Mouse (Mus musculus) intestine, postnatal 0 days (tissue): Measurements from ENCODE around the gene Zp2. TPM values are rescaled to one million over a fixed set of nuclear protein-coding genes. Genes with fewer than 3 reads are reported as not detected.

ENCODE experiments used
- ATAC-seq: fragments of 200-750 bp; cut with Nextera tagmentation; 2 replicates; pipeline ENCODE4 v1.8.0; 2017; ENCODE audit warnings: mild to moderate bottlenecking, moderate TSS enrichment, moderate library complexity
- H3K27ac ChIP-seq: fragments of 300-500 bp; sonication (generic); 2 replicates; pipeline ENCODE4 v1.5.1; 2014; ENCODE audit warnings: mild to moderate bottlenecking, low read depth, low read length, moderate library complexity
- H3K27me3 ChIP-seq: fragments of 300-500 bp; sonication (generic); replicated peaks from 2 replicates; pipeline ENCODE4 v1.6.1; 2014; ENCODE audit warnings: low read length, mixed read lengths; ENCODE audit not compliant: control insufficient read depth, insufficient read depth
- H3K36me3 ChIP-seq: fragments of 300-500 bp; sonication (generic); 2 replicates; pipeline ENCODE4 v1.6.1; 2014; ENCODE audit warnings: mild to moderate bottlenecking, moderate library complexity; ENCODE audit not compliant: control insufficient read depth, insufficient read depth
- H3K4me1 ChIP-seq: fragments of 300-500 bp; sonication (generic); replicated peaks from 2 replicates; pipeline ENCODE4 v1.6.1; 2014; ENCODE audit warnings: antibody characterized with exemption, low read length, mixed read lengths; ENCODE audit not compliant: control insufficient read depth, insufficient read depth
- H3K4me2 ChIP-seq: fragments of 300-500 bp; sonication (generic); replicated peaks from 2 replicates; pipeline ENCODE4 v1.6.1; 2014; ENCODE audit warnings: low read depth, mild to moderate bottlenecking, moderate library complexity
- H3K4me3 ChIP-seq: fragments of 300-500 bp; sonication (generic); 2 replicates; pipeline ENCODE4 v1.5.1; 2014; ENCODE audit warnings: low read depth, low read length
- H3K9ac ChIP-seq: fragments of 300-500 bp; sonication (generic); 2 replicates; pipeline ENCODE4 v1.6.1; 2014; ENCODE audit warnings: mild to moderate bottlenecking, low read depth, low read length
- H3K9me3 ChIP-seq: fragments of 300-500 bp; sonication (generic); 2 replicates; pipeline ENCODE4 v1.6.1; 2016; ENCODE audit warnings: mixed run types; ENCODE audit not compliant: control insufficient read depth
- CTCF ChIP-seq: sonication (generic); IDR thresholded peaks from 2 replicates; pipeline ENCODE4 v1.5.1; 2016; ENCODE audit warnings: low read depth, mild to moderate bottlenecking, control low read depth, antibody characterized with exemption, moderate library complexity
- WGBS: fragments of 180-500 bp; shearing (Covaris S2); extraction: QIAGEN DNeasy Blood & Tissue Kit; methylation state at CpG from one replicate; pipeline ENCODE4 v1.1.7; 2014; 5-methylcytosine and 5-hydroxymethylcytosine counted together
- polyA plus RNA-seq: library from polyadenylated mRNA; unstranded; fragments of >200 nt; fragmentation: Nextera tagmentation; extraction: Ambion mirVana; gene quantifications from 2 replicates; pipeline ENCODE4 v1.2.1, GENCODE M21; 2015

Gene Zp2
- polyA plus RNA-seq, 1 experiment from 2014 or later, result 0.31 TPM

- peak; percentile 85 for ATAC-seq
- no peak overlapping the region for H3K4me3 ChIP-seq
- no peak overlapping the region for H3K4me2 ChIP-seq
- H3K9ac ChIP-seq, result no peak overlapping the region
- 5% methylated on average over 3 of the region's 3 CpGs for WGBS
- H3K9me3 ChIP-seq, result no peaks in the 10 kb centered on the region
- no peak overlapping the region for H3K27ac ChIP-seq
- peak; percentile 95 for TF ChIP-seq CTCF
- peaks cover 5% of the 10 kb centered on the region for H3K36me3 ChIP-seq
- no peaks in the 10 kb centered on the region for H3K27me3 ChIP-seq
- H3K4me1 ChIP-seq, result no peaks in the 10 kb centered on the region
Measured at GRCm38 (mm10) chr7:120124844-120125243, 20.2 kb downstream of the Zp2 start.

- Histone ChIP-seq H3K4me1 (no peaks in the 10 kb centered on the region), H3K36me3 (peaks cover 11% of the 10 kb centered on the region), H3K4me2 (no peak overlapping the region), H3K27ac (no peak overlapping the region), H3K9ac (no peak overlapping the region), H3K9me3 (no peaks in the 10 kb centered on the region), H3K27me3 (no peaks in the 10 kb centered on the region), H3K4me3 (no peak overlapping the region)
- whole genome bisulfite sequencing, result 61% methylated on average over 4 of the region's 4 CpGs
- ATAC-seq, result no peak
- TF ChIP-seq CTCF, result no peak
Measured at GRCm38 (mm10) chr7:120123776-120124175, 21.3 kb downstream of the Zp2 start.

- Histone ChIP-seq H3K4me3 (no peak overlapping the region), H3K4me2 (no peak overlapping the region), H3K9ac (no peak overlapping the region), H3K36me3 (peaks cover 32% of the 10 kb centered on the region), H3K27ac (no peak overlapping the region), H3K27me3 (no peaks in the 10 kb centered on the region), H3K9me3 (no peaks in the 10 kb centered on the region), H3K4me1 (no peaks in the 10 kb centered on the region)
- ATAC-seq, result no peak
- TF ChIP-seq CTCF, result no peak
- 56% methylated on average over 6 of the region's 6 CpGs for WGBS
Measured at GRCm38 (mm10) chr7:120117529-120117928, 27.6 kb downstream of the Zp2 start.

DNA sequence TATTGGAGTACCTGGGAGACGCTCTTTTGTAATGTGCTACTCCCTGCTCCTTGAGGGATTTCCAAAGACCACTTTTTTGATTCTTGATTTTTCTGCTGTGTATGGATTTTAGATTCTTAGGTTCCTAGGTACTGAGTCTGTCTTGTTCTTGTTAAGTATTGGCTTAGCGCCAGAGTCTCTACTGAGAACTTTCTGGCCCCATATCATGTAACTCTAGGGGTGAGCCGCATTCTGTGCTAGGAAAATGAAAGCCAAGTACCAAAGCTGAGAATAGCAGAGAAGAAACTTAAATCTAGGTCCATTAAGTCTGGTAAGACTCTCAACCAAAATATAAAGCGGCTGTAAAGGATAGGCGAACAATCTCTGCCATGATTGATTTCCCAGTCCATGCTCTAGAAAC, 28.1 kb downstream of the Zp2 start:
- H3K27ac ChIP-seq, result no peak overlapping the region
- no peaks in the 10 kb centered on the region for H3K4me1 ChIP-seq
- no peak for ATAC-seq
- no peaks in the 10 kb centered on the region for H3K9me3 ChIP-seq
- no peaks in the 10 kb centered on the region for H3K27me3 ChIP-seq
- H3K36me3 ChIP-seq, result peaks cover 32% of the 10 kb centered on the region
- no peak for TF ChIP-seq CTCF
- 95% methylated on average over 5 of the region's 5 CpGs for WGBS
- H3K4me3 ChIP-seq, result no peak overlapping the region
- H3K9ac ChIP-seq, result no peak overlapping the region
- H3K4me2 ChIP-seq, result no peak overlapping the region

DNA sequence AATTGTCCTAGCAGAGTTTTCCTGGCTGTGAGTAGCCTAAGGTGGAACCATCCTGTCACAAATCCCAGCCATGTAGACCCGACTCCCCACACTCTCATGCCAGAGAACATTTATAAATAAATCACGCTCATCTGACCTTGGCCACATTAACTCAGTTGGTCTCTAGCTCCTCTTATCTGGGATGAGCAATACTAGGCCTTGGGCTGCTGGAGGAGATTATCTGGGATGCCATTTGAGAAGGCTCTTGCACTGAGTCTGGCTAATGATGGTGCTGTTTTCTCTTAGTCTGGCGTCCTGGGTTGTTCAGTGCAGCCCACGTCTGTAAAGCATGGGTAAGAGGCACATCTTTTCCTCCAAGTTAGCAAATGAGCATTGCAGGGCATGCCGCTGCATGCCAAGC, 35.4 kb downstream of the Zp2 start:
- ATAC-seq, result no peak
- Histone ChIP-seq H3K36me3 (no peaks in the 10 kb centered on the region), H3K27ac (no peak overlapping the region), H3K9ac (no peak overlapping the region), H3K4me1 (no peaks in the 10 kb centered on the region), H3K4me3 (no peak overlapping the region), H3K4me2 (no peak overlapping the region), H3K27me3 (no peaks in the 10 kb centered on the region), H3K9me3 (no peaks in the 10 kb centered on the region)
- 88% methylated on average over 5 of the region's 5 CpGs for WGBS
- TF ChIP-seq CTCF, result no peak

DNA sequence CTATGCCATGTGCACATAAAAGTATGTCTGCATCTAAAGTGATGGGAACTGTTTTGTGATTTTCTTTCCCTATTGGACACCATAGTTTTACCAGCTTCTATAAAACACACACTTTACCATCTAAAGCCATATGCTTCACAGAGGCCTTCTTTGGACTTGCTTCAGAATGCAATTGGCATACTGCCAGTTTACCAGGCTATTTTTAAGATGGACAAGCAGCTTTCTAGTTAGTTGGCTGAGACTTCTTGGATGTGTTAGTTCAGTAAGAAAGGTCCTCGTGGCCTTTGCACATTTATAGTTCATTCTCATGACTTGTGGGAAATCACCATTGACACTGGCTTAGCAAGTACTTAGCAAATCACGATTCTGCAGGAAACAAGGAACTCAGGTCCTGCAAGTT, 38.7 kb downstream of the Zp2 start:
- Histone ChIP-seq H3K36me3 (no peaks in the 10 kb centered on the region), H3K9me3 (no peaks in the 10 kb centered on the region), H3K27ac (no peak overlapping the region), H3K4me3 (no peak overlapping the region), H3K9ac (no peak overlapping the region), H3K4me1 (peaks cover 9% of the 10 kb centered on the region; the same call in 1 of the 2 replicates), H3K27me3 (no peaks in the 10 kb centered on the region), H3K4me2 (no peak overlapping the region)
- 29% methylated on average over 2 of the region's 2 CpGs for whole genome bisulfite sequencing
- no peak for TF ChIP-seq CTCF
- ATAC-seq, result no peak

GRCm38 (mm10) chr7:120104975-120105374, 40.1 kb downstream of the Zp2 start:
- no peak for ATAC-seq
- Histone ChIP-seq H3K9me3 (no peaks in the 10 kb centered on the region), H3K4me2 (no peak overlapping the region), H3K27me3 (no peaks in the 10 kb centered on the region), H3K36me3 (no peaks in the 10 kb centered on the region), H3K27ac (no peak overlapping the region), H3K4me3 (no peak overlapping the region), H3K4me1 (peaks cover 9% of the 10 kb centered on the region; the same call in 1 of the 2 replicates), H3K9ac (no peak overlapping the region)
- 77% methylated on average over 3 of the region's 3 CpGs for whole genome bisulfite sequencing
- TF ChIP-seq CTCF, result peak; percentile 57
